Mouse (Mus musculus) midbrain, embryonic 12.5 days (tissue): ENCODE data around the gene Fam13a. TPM values are rescaled to one million over a fixed set of nuclear protein-coding genes. Genes with fewer than 3 reads are reported as not detected.
A peak's percentile ranks its signal among the peaks of the same experiment; 100 is the strongest.

Source experiments
- ATAC-seq: fragments of 200-750 bp; cut with Nextera tagmentation; 2 replicates; pipeline ENCODE4 v1.8.0; 2017; ENCODE audit warnings: low read depth, moderate TSS enrichment, moderate library complexity; ENCODE audit not compliant: low FRiP score
- H3K27ac ChIP-seq: fragments of 300-500 bp; sonication (generic); replicated peaks from 2 replicates; pipeline ENCODE4 v1.5.1; 2016; ENCODE audit warnings: mild to moderate bottlenecking
- H3K27me3 ChIP-seq: fragments of 300-500 bp; sonication (generic); 2 replicates; pipeline ENCODE4 v1.6.1; 2016; ENCODE audit warnings: mild to moderate bottlenecking
- H3K36me3 ChIP-seq: fragments of 300-500 bp; sonication (generic); 2 replicates; pipeline ENCODE4 v1.6.1; 2016
- H3K4me1 ChIP-seq: fragments of 300-500 bp; sonication (generic); 2 replicates; pipeline ENCODE4 v1.6.1; 2016
- H3K4me2 ChIP-seq: fragments of 300-500 bp; sonication (generic); replicated peaks from 2 replicates; pipeline ENCODE4 v1.6.1; 2016; ENCODE audit warnings: mild to moderate bottlenecking, moderate library complexity
- H3K4me3 ChIP-seq: fragments of 300-500 bp; sonication (generic); 2 replicates; pipeline ENCODE4 v1.5.1; 2016; ENCODE audit warnings: mild to moderate bottlenecking
- H3K9ac ChIP-seq: fragments of 300-500 bp; sonication (generic); replicated peaks from 2 replicates; pipeline ENCODE4 v1.6.1; 2016; ENCODE audit warnings: mild to moderate bottlenecking, moderate library complexity
- H3K9me3 ChIP-seq: fragments of 300-500 bp; sonication (generic); 2 replicates; pipeline ENCODE4 v1.6.1; 2016; ENCODE audit warnings: mild to moderate bottlenecking
- WGBS: fragments of 180-500 bp; shearing (Covaris S2); methylation state at CpG from one replicate; pipeline ENCODE4 v1.1.7; 2016; 5-methylcytosine and 5-hydroxymethylcytosine counted together
- polyA plus RNA-seq: library from polyadenylated mRNA; unstranded; fragments of >200 nt; fragmentation: Nextera tagmentation; extraction: Ambion mirVana; gene quantifications from 2 replicates; pipeline ENCODE4 v1.2.1, GENCODE M21; 2016

The Fam13a gene
- polyA plus RNA-seq, 1 experiment from 2014 or later: 6.2 TPM

DNA sequence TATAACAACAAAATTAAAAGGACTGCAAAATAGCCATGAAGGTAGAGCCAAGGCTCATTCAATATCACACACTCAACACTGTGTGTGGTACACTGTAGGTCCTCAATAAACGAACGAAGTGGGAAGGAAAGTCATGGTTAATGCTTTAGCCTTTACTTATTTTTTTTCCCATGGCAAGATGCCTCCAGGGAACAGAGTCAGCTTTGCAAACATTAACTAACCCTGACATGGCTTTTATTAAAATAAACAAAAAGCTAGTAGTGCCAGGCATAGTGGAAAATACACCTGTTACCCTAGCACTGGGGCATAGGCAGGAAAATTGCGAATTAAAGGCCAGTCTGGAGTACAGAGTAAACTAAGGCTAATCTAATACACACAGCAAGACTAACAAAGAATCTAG lies 35.2 kb downstream of the Fam13a start:
- Histone ChIP-seq H3K9me3 (no peaks in the 10 kb centered on the region), H3K4me3 (no peak overlapping the region), H3K27ac (no peak overlapping the region), H3K4me2 (no peak overlapping the region), H3K27me3 (no peaks in the 10 kb centered on the region), H3K4me1 (no peaks in the 10 kb centered on the region), H3K9ac (no peak overlapping the region), H3K36me3 (no peaks in the 10 kb centered on the region)
- no peak for ATAC-seq
- WGBS: 82% methylated on average over 3 of the region's 3 CpGs

DNA sequence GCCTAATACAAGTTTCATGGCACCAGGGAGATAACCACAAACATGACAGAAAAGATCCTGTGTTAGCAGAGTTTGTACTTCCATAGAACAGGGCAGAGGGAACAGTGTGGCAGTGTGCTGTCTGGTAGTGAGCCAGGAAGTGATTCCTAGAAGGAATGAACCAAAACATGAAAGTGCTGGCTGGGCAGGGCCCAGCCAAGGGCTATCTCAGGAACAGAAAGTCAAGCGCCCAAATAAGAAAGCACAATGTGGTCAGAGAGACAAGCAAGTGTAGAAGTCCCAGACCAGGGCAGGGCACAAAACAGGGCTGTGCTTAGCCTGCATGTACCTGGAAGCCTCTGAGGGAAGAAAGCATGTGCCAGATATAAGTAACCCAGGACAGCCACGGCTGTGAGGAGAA lies 35.6 kb downstream of the Fam13a start:
- Histone ChIP-seq H3K9me3 (no peaks in the 10 kb centered on the region), H3K36me3 (no peaks in the 10 kb centered on the region), H3K4me2 (no peak overlapping the region), H3K27ac (no peak overlapping the region), H3K4me1 (no peaks in the 10 kb centered on the region), H3K9ac (no peak overlapping the region), H3K4me3 (no peak overlapping the region), H3K27me3 (no peaks in the 10 kb centered on the region)
- no peak for ATAC-seq
- WGBS: 91% methylated on average over 2 of the region's 2 CpGs

DNA sequence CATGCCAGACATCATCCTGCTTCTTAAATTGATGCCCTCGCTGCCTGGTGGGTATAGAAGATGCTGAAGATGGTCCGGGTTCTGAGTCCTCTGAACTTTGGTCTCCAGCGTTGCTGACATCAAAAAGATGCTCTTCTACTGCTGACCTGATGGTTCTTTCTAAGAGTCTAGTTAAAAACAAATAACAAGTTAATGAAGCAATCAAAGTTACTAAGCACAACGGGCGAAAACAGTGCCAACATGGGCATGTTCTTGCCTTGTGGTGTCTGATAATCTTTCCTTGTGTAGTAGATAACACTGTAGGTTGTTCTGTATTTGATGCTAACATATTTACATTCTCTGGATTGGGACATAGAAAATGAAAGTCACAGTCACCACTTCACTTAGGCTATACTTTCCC lies 37.2 kb downstream of the Fam13a start:
- no peak for ATAC-seq
- no peaks in the 10 kb centered on the region for H3K4me1 ChIP-seq
- H3K9me3 ChIP-seq: no peaks in the 10 kb centered on the region
- 90% methylated on average over 5 of the region's 5 CpGs for WGBS
- H3K27me3 ChIP-seq: no peaks in the 10 kb centered on the region
- H3K4me3 ChIP-seq: no peak overlapping the region
- no peak overlapping the region for H3K9ac ChIP-seq
- no peak overlapping the region for H3K4me2 ChIP-seq
- H3K27ac ChIP-seq: no peak overlapping the region
- H3K36me3 ChIP-seq: no peaks in the 10 kb centered on the region

DNA sequence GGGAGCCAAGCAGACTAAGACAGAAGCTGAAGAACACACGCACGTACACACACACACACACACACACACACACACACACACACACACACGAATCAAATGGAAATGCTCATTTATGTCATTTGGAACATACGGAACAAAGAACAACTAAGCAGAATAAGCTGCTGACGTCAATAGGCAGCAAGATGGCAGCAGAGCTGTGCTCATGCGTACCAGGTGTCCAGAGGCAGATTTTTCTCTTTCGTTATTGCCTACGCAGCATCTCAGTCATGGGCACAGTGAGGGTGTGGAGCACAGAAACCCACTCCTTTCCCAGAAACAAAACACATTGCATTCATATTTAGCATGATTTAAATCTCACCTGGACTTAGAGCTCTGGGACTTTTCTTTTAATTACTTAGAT lies 39.2 kb downstream of the Fam13a start:
- 86% methylated on average over 8 of the region's 8 CpGs for WGBS
- H3K9ac ChIP-seq: no peak overlapping the region
- no peak overlapping the region for H3K4me2 ChIP-seq
- no peaks in the 10 kb centered on the region for H3K36me3 ChIP-seq
- no peaks in the 10 kb centered on the region for H3K4me1 ChIP-seq
- H3K4me3 ChIP-seq: no peak overlapping the region
- H3K27me3 ChIP-seq: no peaks in the 10 kb centered on the region
- no peak for ATAC-seq
- H3K27ac ChIP-seq: no peak overlapping the region
- no peaks in the 10 kb centered on the region for H3K9me3 ChIP-seq

DNA sequence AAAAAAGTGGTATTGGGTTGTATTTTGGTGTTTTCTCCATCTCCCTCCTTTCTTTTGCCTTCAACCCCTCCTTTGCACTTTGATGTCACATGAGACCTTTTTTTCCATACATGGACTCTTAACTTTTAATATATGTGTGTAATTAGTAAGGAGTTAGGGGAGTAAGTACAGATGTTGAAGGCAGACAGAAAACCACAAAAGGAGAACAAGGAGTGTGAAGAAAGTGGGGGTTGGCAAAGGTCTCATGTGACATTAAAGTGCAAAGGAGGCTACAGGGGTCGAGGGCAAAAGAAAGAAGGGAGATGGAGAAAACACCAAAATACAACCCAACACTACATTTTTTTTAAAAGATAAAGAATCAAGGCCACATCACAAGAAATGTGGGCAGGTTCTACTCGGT lies 49.1 kb downstream of the Fam13a start:
- no peaks in the 10 kb centered on the region for H3K36me3 ChIP-seq
- no peak overlapping the region for H3K4me3 ChIP-seq
- H3K4me2 ChIP-seq: no peak overlapping the region
- H3K4me1 ChIP-seq: no peaks in the 10 kb centered on the region
- no peak overlapping the region for H3K9ac ChIP-seq
- no peak for ATAC-seq
- no peak overlapping the region for H3K27ac ChIP-seq
- 88% methylated on average over 2 of the region's 2 CpGs for WGBS
- H3K27me3 ChIP-seq: no peaks in the 10 kb centered on the region
- H3K9me3 ChIP-seq: no peaks in the 10 kb centered on the region

DNA sequence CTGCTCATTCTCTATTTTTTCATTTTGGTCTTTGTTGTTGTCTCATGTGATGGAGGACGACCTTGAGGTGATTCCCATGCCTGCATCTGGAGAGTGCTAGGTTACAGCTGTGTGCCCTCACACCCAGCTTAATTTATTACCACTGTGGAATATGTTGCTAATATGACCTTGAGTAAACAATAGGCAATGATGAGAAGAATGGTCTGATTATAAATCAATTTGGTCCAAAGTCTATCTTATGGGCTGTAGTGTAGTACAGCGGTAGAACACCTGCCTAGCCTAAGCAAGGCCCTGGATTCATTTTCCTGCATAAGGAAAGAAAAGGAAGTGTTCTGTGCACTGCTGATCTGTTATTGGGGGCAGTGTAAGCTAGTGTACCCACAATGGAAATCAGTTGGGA lies 49.9 kb downstream of the Fam13a start:
- Histone ChIP-seq H3K36me3 (no peaks in the 10 kb centered on the region), H3K9me3 (no peaks in the 10 kb centered on the region), H3K4me3 (no peak overlapping the region), H3K27ac (no peak overlapping the region), H3K9ac (no peak overlapping the region), H3K4me2 (no peak overlapping the region), H3K4me1 (no peaks in the 10 kb centered on the region), H3K27me3 (no peaks in the 10 kb centered on the region)
- WGBS: 84% methylated on average over 2 of the region's 2 CpGs
- no peak for ATAC-seq

DNA sequence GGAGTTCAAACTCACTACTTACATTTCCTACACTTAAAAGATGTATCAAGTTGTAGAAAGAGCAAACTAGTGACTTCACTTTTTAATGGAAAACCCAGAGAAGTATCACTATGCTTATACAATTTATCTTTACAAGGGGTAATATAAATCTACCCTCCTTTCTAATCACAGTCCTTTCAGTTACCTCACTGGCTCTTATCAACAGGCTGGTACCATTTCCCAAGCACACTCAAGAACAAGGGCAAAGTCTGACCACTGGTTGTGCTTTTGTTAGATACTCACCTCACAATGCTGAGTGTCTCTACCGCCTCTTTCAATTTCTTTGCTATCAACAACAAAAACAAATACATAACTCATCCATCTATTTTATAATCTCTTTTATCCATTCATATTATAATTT lies 51.5 kb downstream of the Fam13a start:
- no peak for ATAC-seq
- WGBS: 92% methylated on average over 1 of the region's 1 CpGs

DNA sequence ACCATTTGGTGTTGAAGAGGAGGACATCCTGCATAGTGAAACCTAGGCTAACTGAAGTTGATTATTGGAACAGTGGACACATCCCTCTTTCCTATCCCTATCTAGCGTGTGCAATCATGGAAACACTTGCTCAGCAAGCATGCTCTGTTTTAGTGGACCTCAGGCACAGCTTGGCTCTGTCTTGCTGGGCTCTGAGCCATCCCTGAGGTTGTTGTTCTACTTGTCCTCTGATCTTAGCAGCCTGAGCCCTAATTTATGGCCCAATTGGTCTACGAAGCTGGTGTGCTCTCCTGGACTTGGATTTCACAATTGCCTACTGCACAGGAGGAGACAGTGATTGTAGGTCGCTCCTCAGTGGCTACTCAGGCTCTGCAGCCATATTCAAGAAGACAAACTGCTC lies 56.1 kb downstream of the Fam13a start:
- H3K36me3 ChIP-seq: no peaks in the 10 kb centered on the region
- H3K27me3 ChIP-seq: no peaks in the 10 kb centered on the region
- no peak overlapping the region for H3K4me3 ChIP-seq
- peaks cover 6% of the 10 kb centered on the region; the same call in 1 of the 2 replicates for H3K4me1 ChIP-seq
- WGBS: 88% methylated on average over 3 of the region's 3 CpGs
- no peak overlapping the region for H3K9ac ChIP-seq
- no peak overlapping the region for H3K4me2 ChIP-seq
- ATAC-seq: no peak
- H3K27ac ChIP-seq: no peak overlapping the region
- no peaks in the 10 kb centered on the region for H3K9me3 ChIP-seq

More for the DNA sequence above, 51.5 kb downstream of the Fam13a start:
- Histone ChIP-seq H3K9ac (no peak overlapping the region), H3K27ac (no peak overlapping the region), H3K4me1 (no peaks in the 10 kb centered on the region), H3K9me3 (no peaks in the 10 kb centered on the region), H3K4me3 (no peak overlapping the region), H3K27me3 (no peaks in the 10 kb centered on the region), H3K4me2 (no peak overlapping the region), H3K36me3 (no peaks in the 10 kb centered on the region)

DNA sequence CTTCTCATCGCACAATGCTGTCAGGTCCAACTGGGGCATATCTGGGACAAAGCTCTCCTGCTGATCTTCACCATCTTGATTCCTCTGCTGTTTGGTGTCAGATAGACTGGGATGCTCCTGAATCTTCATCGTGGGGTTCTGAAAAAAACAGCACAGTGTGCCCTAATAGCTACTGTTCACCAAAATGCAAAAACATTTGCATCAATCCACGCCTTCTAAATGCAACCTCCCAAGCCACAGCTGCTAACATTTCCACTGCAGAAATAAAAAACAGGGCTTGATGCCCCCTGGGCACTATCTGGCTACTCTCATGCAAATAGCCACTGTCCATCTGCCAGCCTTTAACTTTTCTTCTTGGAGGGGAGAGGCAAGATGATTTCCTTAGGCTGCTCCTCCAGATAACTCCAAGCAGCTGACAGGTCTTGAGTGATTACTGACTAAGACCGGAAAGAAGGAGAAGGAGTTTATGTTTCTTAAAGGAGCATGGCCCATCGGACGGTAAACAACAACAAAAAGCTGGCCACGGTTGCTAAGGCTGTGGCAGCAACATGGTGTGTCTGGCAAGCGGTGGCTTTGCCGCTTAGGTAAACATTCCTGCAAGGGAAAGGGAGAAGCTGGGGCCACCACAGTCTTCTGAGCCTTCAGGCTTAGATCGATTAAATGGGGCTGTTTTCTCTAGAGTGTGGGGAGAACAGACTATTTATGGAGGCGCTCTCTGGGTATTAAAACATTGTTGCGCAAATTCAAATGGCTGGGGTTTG lies 59.1 kb downstream of the Fam13a start:
- WGBS: 45% methylated on average over 12 of the region's 12 CpGs
- Histone ChIP-seq H3K4me3 (no peak overlapping the region), H3K9me3 (no peaks in the 10 kb centered on the region), H3K27me3 (no peaks in the 10 kb centered on the region), H3K36me3 (no peaks in the 10 kb centered on the region), H3K4me1 (peaks cover 6% of the 10 kb centered on the region; the same call in 1 of the 2 replicates), H3K9ac (no peak overlapping the region), H3K27ac (peak overlapping the region; percentile 43), H3K4me2 (peak overlapping the region; percentile 14; the same call in 1 of the 2 replicates)
- ATAC-seq: peak; percentile 65

DNA sequence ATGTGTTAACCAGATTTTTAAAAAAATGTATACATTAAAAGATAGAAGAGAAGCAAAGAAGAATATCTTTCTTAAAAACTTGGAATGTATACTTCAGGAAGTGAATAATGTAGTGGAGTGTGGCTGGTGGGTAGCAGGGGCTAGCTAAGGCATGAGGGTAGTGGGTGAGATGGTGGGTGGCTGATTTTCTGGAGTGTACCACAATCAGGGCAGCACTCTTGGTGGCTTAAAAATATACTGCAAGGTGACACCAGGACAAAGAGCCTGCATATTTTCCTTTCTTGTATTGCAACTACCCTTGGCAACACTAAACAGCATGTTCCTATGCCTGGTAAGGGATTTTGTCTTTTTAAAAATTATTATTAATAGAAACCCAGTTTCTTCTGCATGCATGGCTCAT lies 59.8 kb downstream of the Fam13a start:
- peaks cover 6% of the 10 kb centered on the region; the same call in 1 of the 2 replicates for H3K4me1 ChIP-seq
- no peak; the same call in 1 of the 2 replicates for ATAC-seq
- H3K4me3 ChIP-seq: no peak overlapping the region

DNA sequence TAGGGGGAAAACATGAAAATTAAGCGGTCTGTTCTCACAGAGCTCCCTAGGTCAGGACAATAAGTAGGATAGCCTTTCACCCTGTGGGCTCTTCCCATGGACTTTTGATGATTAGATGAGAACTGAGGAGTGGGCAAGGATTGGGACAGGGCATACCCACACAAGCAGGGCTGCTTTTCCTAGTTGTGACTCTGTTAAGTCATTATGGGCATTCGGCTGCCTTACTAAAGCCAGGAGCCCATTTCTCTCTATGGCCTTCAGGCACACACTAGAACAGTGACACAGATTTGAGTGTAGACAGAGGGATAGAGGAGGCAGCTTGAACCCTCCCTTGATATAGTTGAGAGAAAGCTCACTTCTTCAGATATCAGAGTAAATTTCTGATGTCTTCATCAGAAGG lies 60.3 kb downstream of the Fam13a start:
- WGBS: 94% methylated on average over 2 of the region's 2 CpGs
- Histone ChIP-seq H3K9me3 (no peaks in the 10 kb centered on the region), H3K4me1 (peaks cover 6% of the 10 kb centered on the region; the same call in 1 of the 2 replicates), H3K27me3 (no peaks in the 10 kb centered on the region), H3K9ac (no peak overlapping the region), H3K4me3 (no peak overlapping the region), H3K36me3 (no peaks in the 10 kb centered on the region), H3K27ac (no peak overlapping the region), H3K4me2 (no peak overlapping the region)
- no peak for ATAC-seq

More for the DNA sequence above, 59.8 kb downstream of the Fam13a start:
- no peak overlapping the region for H3K4me2 ChIP-seq
- no peak overlapping the region for H3K9ac ChIP-seq
- H3K9me3 ChIP-seq: no peaks in the 10 kb centered on the region
- H3K27me3 ChIP-seq: no peaks in the 10 kb centered on the region
- no peaks in the 10 kb centered on the region for H3K36me3 ChIP-seq
- H3K27ac ChIP-seq: no peak overlapping the region

DNA sequence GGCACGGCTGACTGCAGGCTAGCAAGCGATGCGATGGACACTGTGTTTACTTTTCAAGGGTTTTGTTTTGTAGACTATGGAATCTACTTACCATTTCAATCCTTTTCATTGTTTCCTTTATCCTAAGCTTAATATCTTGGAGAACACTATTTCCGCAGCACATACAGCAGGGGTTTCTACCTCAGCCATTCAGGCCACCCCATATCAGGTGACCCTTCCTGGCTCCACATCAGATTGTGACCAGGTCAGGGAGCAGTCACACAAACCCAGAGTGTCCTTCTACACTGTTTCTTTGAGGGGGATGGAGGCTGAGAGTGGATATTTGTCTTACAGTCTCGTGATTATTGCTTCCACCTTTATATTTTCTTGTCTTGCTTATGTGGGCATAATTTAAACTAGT lies 61.7 kb downstream of the Fam13a start:
- WGBS: 71% methylated on average over 5 of the region's 5 CpGs

DNA sequence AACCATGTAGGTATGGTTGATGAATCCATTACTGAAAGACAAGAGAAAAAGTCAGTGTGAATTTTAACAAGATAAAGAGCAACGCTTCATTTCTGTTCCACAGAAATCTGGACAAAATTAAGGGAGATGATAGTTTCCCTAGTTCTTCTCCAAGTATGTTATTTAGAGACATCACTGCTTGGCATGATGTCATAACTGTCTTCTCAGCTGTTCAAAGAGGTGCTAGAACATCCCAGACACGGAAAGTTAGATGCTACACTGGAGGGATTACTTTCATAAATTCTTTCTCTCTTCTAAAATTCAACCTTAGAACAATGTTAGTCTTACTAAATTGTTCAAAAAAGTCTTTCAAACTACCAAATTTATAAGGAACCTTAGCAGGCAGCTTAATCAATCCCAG lies 63.8 kb downstream of the Fam13a start:
- Histone ChIP-seq H3K9ac (no peak overlapping the region), H3K27me3 (no peaks in the 10 kb centered on the region), H3K27ac (no peak overlapping the region), H3K9me3 (no peaks in the 10 kb centered on the region), H3K36me3 (no peaks in the 10 kb centered on the region), H3K4me1 (peaks cover 5% of the 10 kb centered on the region; the same call in 1 of the 2 replicates), H3K4me2 (no peak overlapping the region), H3K4me3 (no peak overlapping the region)
- WGBS: 85% methylated on average over 2 of the region's 2 CpGs
- ATAC-seq: no peak

More for the DNA sequence above, 61.7 kb downstream of the Fam13a start:
- no peaks in the 10 kb centered on the region for H3K36me3 ChIP-seq
- no peak overlapping the region for H3K4me3 ChIP-seq
- no peaks in the 10 kb centered on the region for H3K27me3 ChIP-seq
- no peak overlapping the region for H3K27ac ChIP-seq
- H3K9ac ChIP-seq: no peak overlapping the region
- peaks cover 6% of the 10 kb centered on the region; the same call in 1 of the 2 replicates for H3K4me1 ChIP-seq
- H3K4me2 ChIP-seq: no peak overlapping the region
- H3K9me3 ChIP-seq: no peaks in the 10 kb centered on the region
- ATAC-seq: no peak
